Mouse (Mus musculus) liver, postnatal 0 days (tissue): Measurements from ENCODE around the gene Kif1bp. TPM values are rescaled to one million over a fixed set of nuclear protein-coding genes. Genes with fewer than 3 reads are reported as not detected.

Experiments
- ATAC-seq: fragments of 200-750 bp; cut with Nextera tagmentation; 2 replicates; pipeline ENCODE4 v1.8.0; 2017; ENCODE audit warnings: mild to moderate bottlenecking, moderate library complexity
- DNase-seq: peaks from one replicate; pipeline ENCODE4 v3.0.0-alpha.2; 2016
- H3K27ac ChIP-seq: fragments of 300-500 bp; sonication (generic); 2 replicates; pipeline ENCODE4 v1.5.1; 2014; ENCODE audit warnings: antibody characterized with exemption, moderate library complexity, mild to moderate bottlenecking, low read depth
- H3K27me3 ChIP-seq: fragments of 300-500 bp; sonication (generic); 2 replicates; pipeline ENCODE4 v1.6.1; 2014; ENCODE audit warnings: low read length, control low read depth, mixed read lengths; ENCODE audit not compliant: insufficient read depth
- H3K36me3 ChIP-seq: fragments of 300-500 bp; sonication (generic); replicated peaks from 2 replicates; pipeline ENCODE4 v1.6.1; 2014; ENCODE audit warnings: mild to moderate bottlenecking, control low read depth, low read length, moderate library complexity, mixed read lengths; ENCODE audit not compliant: insufficient read depth
- H3K4me1 ChIP-seq: fragments of 300-500 bp; sonication (generic); 2 replicates; pipeline ENCODE4 v1.6.1; 2014; ENCODE audit warnings: antibody characterized with exemption, mild to moderate bottlenecking, control low read depth; ENCODE audit not compliant: insufficient read depth
- H3K4me2 ChIP-seq: fragments of 300-500 bp; sonication (generic); 2 replicates; pipeline ENCODE4 v1.6.1; 2014; ENCODE audit warnings: low read depth, mild to moderate bottlenecking, low read length, moderate library complexity, mixed read lengths
- H3K4me3 ChIP-seq: fragments of 300-500 bp; sonication (generic); 2 replicates; pipeline ENCODE4 v1.5.1; 2014; ENCODE audit warnings: low read depth, low read length
- H3K9ac ChIP-seq: fragments of 300-500 bp; sonication (generic); replicated peaks from 2 replicates; pipeline ENCODE4 v1.6.1; 2014; ENCODE audit warnings: mild to moderate bottlenecking, moderate library complexity
- H3K9me3 ChIP-seq: fragments of 300-500 bp; sonication (generic); 2 replicates; pipeline ENCODE4 v1.6.1; 2016; ENCODE audit warnings: mild to moderate bottlenecking, control low read depth, low read length, mixed read lengths
- CTCF ChIP-seq: sonication (generic); IDR thresholded peaks from 2 replicates; pipeline ENCODE4 v1.5.1; 2016; ENCODE audit warnings: antibody characterized with exemption, low read depth
- EP300 ChIP-seq: IDR thresholded peaks from 2 replicates; pipeline ENCODE4 v1.6.1; 2016; ENCODE audit warnings: antibody characterized with exemption, low read depth, mild to moderate bottlenecking
- WGBS: fragments of 180-500 bp; shearing (Covaris S2); extraction: QIAGEN DNeasy Blood & Tissue Kit; methylation state at CpG from one replicate; pipeline ENCODE4 v1.1.7; 2014; ENCODE audit not compliant: insufficient replicate concordance; 5-methylcytosine and 5-hydroxymethylcytosine counted together
- polyA plus RNA-seq: library from polyadenylated mRNA; unstranded; fragments of >200 nt; fragmentation: Nextera tagmentation; extraction: Ambion mirVana; gene quantifications from 2 replicates; pipeline ENCODE4 v1.2.1, GENCODE M21; 2015

The Kif1bp gene
- polyA plus RNA-seq, 1 experiment from 2014 or later: 6.5 TPM

DNA sequence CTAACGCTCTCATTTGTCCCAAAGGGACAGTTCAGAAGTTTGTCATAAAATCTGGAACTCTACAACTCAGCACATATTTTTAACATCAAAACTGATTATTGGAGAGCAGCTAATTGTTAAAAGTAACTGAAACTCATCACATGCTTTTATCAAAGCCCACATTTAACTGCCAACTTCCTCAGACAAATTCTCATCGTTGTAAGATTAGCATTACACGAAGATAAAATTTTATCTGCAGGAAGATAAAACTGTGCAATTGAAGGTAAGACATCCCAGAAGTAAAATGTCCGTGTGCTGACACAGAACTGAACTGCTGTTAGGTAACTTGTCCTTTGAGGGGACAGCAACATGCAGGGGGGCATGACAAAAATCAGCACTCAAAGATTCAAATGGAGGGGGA lies 9.4 kb downstream of the Kif1bp start:
- DNase-seq (no peak), ATAC-seq (no peak)
- no peak overlapping the region for H3K4me3 ChIP-seq
- no peaks in the 10 kb centered on the region for H3K27me3 ChIP-seq
- no peaks in the 10 kb centered on the region for H3K4me1 ChIP-seq
- TF ChIP-seq EP300: no peak
- no peak for TF ChIP-seq CTCF
- H3K9me3 ChIP-seq: no peaks in the 10 kb centered on the region
- H3K4me2 ChIP-seq: no peak overlapping the region
- no peak overlapping the region for H3K9ac ChIP-seq
- WGBS: 51% methylated on average over 4 of the region's 4 CpGs
- H3K36me3 ChIP-seq: peaks cover 59% of the 10 kb centered on the region
- no peak overlapping the region for H3K27ac ChIP-seq

DNA sequence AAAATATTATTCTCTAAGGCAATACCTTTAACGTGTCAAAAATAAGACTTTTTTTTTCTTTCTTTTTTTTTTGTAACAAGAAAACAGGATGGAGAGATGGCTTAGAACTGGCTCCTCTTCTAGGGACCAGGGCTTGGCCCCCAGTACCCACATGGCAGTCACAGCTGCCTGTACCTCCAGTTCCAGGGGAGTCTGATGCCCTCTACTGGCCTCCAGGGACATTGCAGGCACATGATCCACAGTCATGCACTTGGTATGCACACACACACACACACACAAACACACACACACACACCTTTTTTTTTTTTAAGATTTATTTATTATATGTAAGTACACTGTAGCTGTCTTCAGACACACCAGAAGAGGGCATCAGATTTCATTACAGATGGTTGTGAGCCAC lies 20.5 kb downstream of the Kif1bp start:
- DNase-seq (peak; percentile 41), ATAC-seq (no peak)
- Histone ChIP-seq H3K9me3 (no peaks in the 10 kb centered on the region), H3K4me1 (0 out of 2 replicates have a peak, but pooled peaks cover 2% of the 10 kb centered on the region), H3K36me3 (peaks cover 24% of the 10 kb centered on the region), H3K4me2 (no peak overlapping the region), H3K27me3 (no peaks in the 10 kb centered on the region), H3K9ac (no peak overlapping the region), H3K4me3 (no peak overlapping the region), H3K27ac (no peak overlapping the region)
- 81% methylated on average over 1 of the region's 1 CpGs for WGBS
- TF ChIP-seq CTCF (peak; percentile 74), EP300 (no peak)

DNA sequence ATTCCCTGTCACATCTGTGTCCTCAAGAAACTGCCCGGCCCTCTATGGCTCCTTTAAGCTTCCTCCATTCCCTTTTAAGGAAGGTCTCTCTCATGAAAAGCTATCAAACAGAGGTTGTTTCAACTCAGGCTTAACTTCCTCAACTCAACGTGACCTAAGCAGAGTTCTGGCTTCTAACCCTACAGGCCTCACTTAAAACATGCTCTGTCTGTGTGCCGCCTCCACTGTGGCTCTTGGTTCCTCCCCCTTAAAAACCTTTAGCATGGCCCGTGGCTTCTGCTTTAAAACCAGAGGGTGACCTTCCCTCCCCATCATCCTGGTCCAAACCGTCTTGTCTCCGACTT lies 21.7 kb downstream of the Kif1bp start:
- WGBS: 58% methylated on average over 6 of the region's 6 CpGs

DNA sequence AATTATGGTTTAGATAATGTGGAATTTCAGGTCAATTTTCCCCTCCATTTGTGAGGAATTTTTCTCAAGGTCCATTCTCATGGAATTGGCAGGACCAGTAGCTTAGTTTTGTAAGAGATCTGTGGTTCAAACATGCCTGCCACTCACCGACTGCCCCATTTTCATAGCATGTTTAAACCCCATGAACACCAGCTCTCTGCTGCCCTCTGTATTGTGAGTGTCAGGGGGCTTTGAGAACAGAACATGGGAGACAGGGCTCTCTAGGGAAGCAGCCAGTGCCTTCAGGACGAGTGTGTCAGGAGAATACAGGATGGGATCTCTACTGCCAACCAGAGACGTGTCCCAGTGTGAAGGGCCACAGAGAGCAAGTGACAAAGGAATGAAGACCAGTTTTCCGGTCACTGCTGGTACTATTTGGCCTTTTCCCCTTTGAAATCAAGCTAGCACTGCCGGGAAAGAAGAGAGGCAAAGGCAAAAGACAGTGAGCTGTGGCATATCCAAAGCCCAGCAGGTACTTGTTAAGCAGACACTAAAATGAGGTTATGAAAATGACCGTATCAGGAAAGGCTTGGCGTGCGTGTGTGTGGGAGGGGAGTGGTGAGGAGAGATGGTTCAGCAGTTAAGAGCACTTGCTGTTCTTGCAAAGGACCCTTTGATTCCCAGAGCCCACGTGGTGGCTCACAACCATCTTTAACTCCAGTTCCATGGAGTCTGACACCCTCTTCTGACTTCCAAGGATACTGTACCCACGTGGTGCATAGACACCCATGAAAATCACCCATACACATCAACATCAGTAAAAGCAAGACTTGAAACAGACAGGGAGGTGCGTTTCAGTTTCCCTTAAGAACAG lies 22.3 kb downstream of the Kif1bp start:
- 51% methylated on average over 11 of the region's 11 CpGs for WGBS
- H3K9me3 ChIP-seq: no peaks in the 10 kb centered on the region

More for the DNA sequence above, 21.7 kb downstream of the Kif1bp start:
- DNase-seq (no peak), ATAC-seq (no peak)
- Histone ChIP-seq H3K27me3 (no peaks in the 10 kb centered on the region), H3K4me1 (0 out of 2 replicates have a peak, but pooled peaks cover 2% of the 10 kb centered on the region), H3K9ac (no peak overlapping the region), H3K4me2 (no peak overlapping the region), H3K9me3 (no peaks in the 10 kb centered on the region), H3K4me3 (no peak overlapping the region), H3K36me3 (peaks cover 14% of the 10 kb centered on the region), H3K27ac (peak overlapping the region; percentile 9)
- TF ChIP-seq EP300: no peak
- no peak for TF ChIP-seq CTCF

DNA sequence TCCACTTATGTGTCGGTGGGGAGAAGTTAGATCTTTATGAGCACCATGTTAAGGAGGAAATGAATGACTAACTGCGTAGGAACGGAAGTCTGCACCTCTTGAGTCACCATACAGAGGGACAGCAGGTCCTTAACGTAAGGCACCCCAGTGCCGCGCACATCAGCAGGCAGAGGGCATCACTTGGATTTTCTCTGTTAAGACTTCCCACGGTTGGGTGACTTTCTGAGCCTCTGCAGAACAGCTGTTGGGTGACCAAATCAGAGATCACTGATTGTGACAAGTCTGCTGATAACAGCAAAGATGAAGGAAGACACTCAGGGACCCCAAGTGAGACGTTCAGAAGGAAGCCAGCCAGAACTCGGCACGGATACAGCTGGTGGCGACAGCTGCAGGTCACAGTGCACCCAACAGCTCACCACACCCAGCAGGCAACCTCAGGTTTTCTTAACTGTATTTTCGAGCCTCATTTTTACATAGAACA lies 24.6 kb downstream of the Kif1bp start:
- Histone ChIP-seq H3K4me2 (no peak overlapping the region), H3K27me3 (no peaks in the 10 kb centered on the region), H3K9ac (no peak overlapping the region), H3K4me1 (0 out of 2 replicates have a peak, but pooled peaks cover 4% of the 10 kb centered on the region), H3K4me3 (no peak overlapping the region), H3K36me3 (peaks cover 2% of the 10 kb centered on the region), H3K27ac (peak overlapping the region; percentile 73), H3K9me3 (no peaks in the 10 kb centered on the region)
- ATAC-seq (peak; percentile 66), DNase-seq (peak; percentile 43)
- no peak; the same call in 1 of the 2 replicates for TF ChIP-seq EP300
- 0 out of 2 replicates have a peak, but pooled peaks have one; percentile 6 for TF ChIP-seq CTCF
- WGBS: 30% methylated on average over 12 of the region's 12 CpGs

More for the DNA sequence above, 22.3 kb downstream of the Kif1bp start:
- Histone ChIP-seq H3K9ac (no peak overlapping the region), H3K36me3 (peaks cover 14% of the 10 kb centered on the region), H3K4me1 (0 out of 2 replicates have a peak, but pooled peaks cover 2% of the 10 kb centered on the region), H3K27me3 (no peaks in the 10 kb centered on the region), H3K27ac (peak overlapping the region; percentile 9), H3K4me2 (no peak overlapping the region), H3K4me3 (no peak overlapping the region)
- no peak for DNase-seq
- no peak for ATAC-seq
- TF ChIP-seq EP300: no peak
- TF ChIP-seq CTCF: peak; percentile 36

DNA sequence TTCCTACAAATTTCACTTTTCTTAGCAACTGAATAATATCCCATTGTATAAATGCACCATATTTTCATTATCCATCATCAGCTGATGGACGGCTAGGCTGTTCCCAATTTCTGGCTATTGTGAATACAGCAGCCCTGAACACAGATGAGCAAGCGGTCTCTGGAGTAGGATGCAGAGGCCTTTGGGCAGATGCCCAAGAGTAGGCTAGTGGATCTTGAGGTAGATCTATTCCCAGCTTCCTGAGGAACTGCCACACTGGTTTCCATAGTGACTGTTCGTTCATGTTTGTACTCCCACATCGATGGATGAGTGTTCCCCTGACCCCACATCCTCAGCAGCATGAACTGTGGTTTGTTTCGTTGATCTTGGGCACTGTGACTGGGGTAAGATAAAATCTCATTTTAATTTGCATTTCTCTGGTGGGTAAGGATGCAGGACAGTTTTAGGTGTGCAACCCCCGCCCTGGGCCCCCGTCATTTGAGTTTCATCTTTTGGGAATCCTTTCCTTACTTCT lies 27.4 kb downstream of the Kif1bp start:
- H3K27ac ChIP-seq: no peak overlapping the region
- H3K4me1 ChIP-seq: 0 out of 2 replicates have a peak, but pooled peaks cover 4% of the 10 kb centered on the region
- no peaks in the 10 kb centered on the region for H3K9me3 ChIP-seq
- no peak overlapping the region for H3K4me3 ChIP-seq
- H3K4me2 ChIP-seq: no peak overlapping the region
- WGBS: 66% methylated on average over 7 of the region's 7 CpGs
- H3K9ac ChIP-seq: no peak overlapping the region
- TF ChIP-seq CTCF (no peak), EP300 (no peak)
- no peak for DNase-seq
- H3K36me3 ChIP-seq: no peaks in the 10 kb centered on the region
- no peak for ATAC-seq
- H3K27me3 ChIP-seq: no peaks in the 10 kb centered on the region
